Mouse (Mus musculus) liver, adult (tissue): Measurements from ENCODE around the gene Cldn7.
A peak's percentile ranks its signal among the peaks of the same experiment; 100 is the strongest.

Source experiments
- GATA4 ChIP-seq: IDR thresholded peaks from 2 replicates; pipeline ENCODE4 v1.6.1; 2014; ENCODE audit warnings: mild to moderate bottlenecking, low read length; ENCODE audit not compliant: insufficient replicate concordance

Gene Cldn7

GRCm38 (mm10) chr11:69991711-69992110, 27.1 kb downstream of the Cldn7 start:
- no peak for TF ChIP-seq GATA4

GRCm38 (mm10) chr11:69992396-69992795, 27.8 kb downstream of the Cldn7 start:
- no peak for TF ChIP-seq GATA4

- no peak for TF ChIP-seq GATA4
Observed at GRCm38 (mm10) chr11:69992932-69993331, 28.4 kb downstream of the Cldn7 start.

GRCm38 (mm10) chr11:69994401-69995090, 30.0 kb downstream of the Cldn7 start:
- TF ChIP-seq GATA4 = no peak

GRCm38 (mm10) chr11:69995391-69995960, 30.9 kb downstream of the Cldn7 start, which contains the start of gene Phf23:
TSS of gene Phf23 (plus strand) at chr11:69995777.
- TF ChIP-seq GATA4 = peak; percentile 77; the same call in 1 of the 2 replicates

GRCm38 (mm10) chr11:69996161-69997061, 31.8 kb downstream of the Cldn7 start:
- no peak for TF ChIP-seq GATA4

- TF ChIP-seq GATA4 = no peak
Observed at GRCm38 (mm10) chr11:69997070-69997509, 32.5 kb downstream of the Cldn7 start.

GRCm38 (mm10) chr11:69998567-69999491, 34.2 kb downstream of the Cldn7 start:
- no peak for TF ChIP-seq GATA4

- TF ChIP-seq GATA4 = no peak
Observed at GRCm38 (mm10) chr11:69999666-70000065, 35.1 kb downstream of the Cldn7 start.

- no peak for TF ChIP-seq GATA4
Observed at GRCm38 (mm10) chr11:70000396-70000898, 35.9 kb downstream of the Cldn7 start, which contains the start of gene Dvl2. TSS of gene Dvl2 (plus strand) at chr11:70000595.

- TF ChIP-seq GATA4 = no peak
Observed at GRCm38 (mm10) chr11:70001159-70001558, 36.6 kb downstream of the Cldn7 start.

- TF ChIP-seq GATA4 = no peak
Observed at GRCm38 (mm10) chr11:70001865-70002264, 37.3 kb downstream of the Cldn7 start.

GRCm38 (mm10) chr11:70002471-70002870, 37.9 kb downstream of the Cldn7 start:
- no peak for TF ChIP-seq GATA4

GRCm38 (mm10) chr11:70005521-70005920, 40.9 kb downstream of the Cldn7 start:
- no peak for TF ChIP-seq GATA4

- TF ChIP-seq GATA4 = no peak
Observed at GRCm38 (mm10) chr11:70010033-70010432, 45.5 kb downstream of the Cldn7 start.

GRCm38 (mm10) chr11:70010548-70010947, 46.0 kb downstream of the Cldn7 start:
- TF ChIP-seq GATA4 = no peak
